ENCODE assay signal across 10 mouse cellular contexts in the genomic region with DNA sequence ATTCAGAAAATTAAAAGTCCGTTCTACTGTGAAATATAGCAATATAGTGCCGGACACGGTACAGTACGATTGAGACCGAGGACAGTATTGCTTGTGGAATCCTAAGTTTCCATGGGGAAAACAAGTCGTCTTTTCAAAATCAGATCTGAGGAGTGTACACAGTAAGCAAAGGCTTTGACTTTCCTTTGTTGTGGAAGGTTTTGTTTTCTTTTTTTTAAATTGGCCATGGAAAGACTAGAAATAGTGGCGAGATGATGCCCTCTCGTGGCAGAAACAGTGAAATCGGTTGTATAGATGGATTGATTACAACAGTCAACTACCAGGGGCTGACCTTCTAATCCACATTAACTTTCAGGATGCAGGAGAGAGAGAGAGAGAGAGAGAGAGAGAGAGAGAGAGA. TPM values are rescaled to one million over a fixed set of nuclear protein-coding genes. Genes with fewer than 3 reads are reported as not detected.
DNase-seq lines count a peak whose midpoint lies in the region; ATAC-seq and TF ChIP-seq lines count a peak whose summit lies in the region.
"Had no signal": no experiment of that assay in that cellular context is flagged by ENCODE, and none has a peak within 500 bp of the region (broad histone marks: within the 10 kb centered on the region; RNA-seq: fewer than 3 reads in every experiment).

No protein-coding gene starts in this region.

- TF ChIP-seq POLR2A in thymus, adult 2 months (IDR thresholded peaks at IDR 0.05; ENCODE audit: control insufficient read depth, extremely low read depth, insufficient read depth, low read length, poor library complexity) = no peak

- TF ChIP-seq CTCF in midbrain, postnatal 0 days (IDR thresholded peaks at IDR 0.05) = peak; percentile 82
- no peak for TF ChIP-seq CTCF in thymus, adult 2 months (IDR thresholded peaks at IDR 0.05; ENCODE audit: borderline replicate concordance, control insufficient read depth, extremely low read depth, insufficient read depth, low read length, poor library complexity)

- peak; percentile 20; the same call in 1 of the 2 replicates for ATAC-seq in forebrain, embryonic 12.5 days (ENCODE audit: low FRiP score)
- ATAC-seq in midbrain, postnatal 0 days (ENCODE audit: low FRiP score) = 0 out of 2 replicates have a peak, but pooled peaks have one; percentile 50
- ATAC-seq: Patski had no signal

- no peak overlapping the region for H3K4me3 ChIP-seq in heart, embryonic 10.5 days
- H3K4me3 ChIP-seq in forebrain, embryonic 12.5 days (replicated peaks) = no peak overlapping the region
- H3K4me3 ChIP-seq in midbrain, postnatal 0 days (ENCODE audit: low read depth, low read length) = no peak overlapping the region
- H3K4me3 ChIP-seq in thymus, adult 2 months (ENCODE audit: control insufficient read depth, insufficient read depth, low read length) = no peak overlapping the region
- H3K4me3 ChIP-seq: stomach, embryonic 15.5 days had no signal

- H3K9me3 ChIP-seq in heart, embryonic 10.5 days = no peaks in the 10 kb centered on the region
- no peaks in the 10 kb centered on the region for H3K9me3 ChIP-seq in forebrain, embryonic 12.5 days
- no peaks in the 10 kb centered on the region for H3K9me3 ChIP-seq in midbrain, postnatal 0 days (ENCODE audit: low read length)
- H3K9me3 ChIP-seq: stomach, embryonic 15.5 days had no signal

- peak; percentile 19 to 60 for DNase-seq in heart, adult 18-20 months
- DNase-seq in heart, embryonic 10.5 days (ENCODE audit: low spot score) = no peak
- DNase-seq in 3134 (ENCODE audit: extremely low read depth, insufficient read length, low spot score) = peak; percentile 31
- DNase-seq in adrenal gland, postnatal 25 days = peak; percentile 32
- peak; percentile 66 to 69 for DNase-seq in kidney, postnatal 4 days
- DNase-seq in midbrain, postnatal 0 days (ENCODE audit: low spot score) = peak; percentile 79
- no peak for DNase-seq in thymus, adult 2 months

- no peak overlapping the region for H3K27ac ChIP-seq in heart, embryonic 10.5 days
- H3K27ac ChIP-seq in forebrain, embryonic 12.5 days = no peak overlapping the region
- H3K27ac ChIP-seq in midbrain, postnatal 0 days (ENCODE audit: low read depth, low read length) = no peak overlapping the region
- H3K27ac ChIP-seq in thymus, adult 2 months (ENCODE audit: control insufficient read depth, insufficient read depth, low read length) = no peak overlapping the region
- H3K27ac ChIP-seq: stomach, embryonic 15.5 days had no signal

- H3K27me3 ChIP-seq in heart, embryonic 10.5 days (ENCODE audit: insufficient read depth, poor library complexity, severe bottlenecking) = no peaks in the 10 kb centered on the region
- H3K27me3 ChIP-seq in forebrain, embryonic 12.5 days = no peaks in the 10 kb centered on the region
- H3K27me3 ChIP-seq in midbrain, postnatal 0 days (ENCODE audit: insufficient read depth, low read length) = no peaks in the 10 kb centered on the region
- H3K27me3 ChIP-seq in thymus, adult 2 months (ENCODE audit: control insufficient read depth, insufficient read depth, low read length) = no peaks in the 10 kb centered on the region
- H3K27me3 ChIP-seq: Patski; stomach, embryonic 15.5 days had no signal

- no peaks in the 10 kb centered on the region for H3K36me3 ChIP-seq in heart, embryonic 10.5 days
- no peaks in the 10 kb centered on the region for H3K36me3 ChIP-seq in forebrain, embryonic 12.5 days (replicated peaks)
- H3K36me3 ChIP-seq in midbrain, postnatal 0 days (ENCODE audit: insufficient read depth, low read length) = 0 out of 2 replicates have a peak, but pooled peaks cover 2% of the 10 kb centered on the region
- H3K36me3 ChIP-seq in thymus, adult 2 months (ENCODE audit: control insufficient read depth, insufficient read depth, low read length) = no peaks in the 10 kb centered on the region
- H3K36me3 ChIP-seq: stomach, embryonic 15.5 days had no signal

- WGBS in heart, embryonic 10.5 days = 61% methylated on average over 9 of the region's 9 CpGs
- 67% methylated on average over 9 of the region's 9 CpGs for WGBS in forebrain, embryonic 12.5 days
- WGBS in midbrain, postnatal 0 days = 53% methylated on average over 9 of the region's 9 CpGs
- 67% methylated on average over 9 of the region's 9 CpGs for WGBS in thymus, adult 2 months

- no peak overlapping the region for H3K4me2 ChIP-seq in forebrain, embryonic 12.5 days
- no peak overlapping the region for H3K4me2 ChIP-seq in midbrain, postnatal 0 days (ENCODE audit: low read depth, low read length, poor library complexity, severe bottlenecking)
- H3K4me2 ChIP-seq: stomach, embryonic 15.5 days had no signal

- H3K4me1 ChIP-seq in heart, embryonic 10.5 days = no peaks in the 10 kb centered on the region
- no peaks in the 10 kb centered on the region for H3K4me1 ChIP-seq in forebrain, embryonic 12.5 days
- no peaks in the 10 kb centered on the region for H3K4me1 ChIP-seq in midbrain, postnatal 0 days (ENCODE audit: insufficient read depth, low read length)
- H3K4me1 ChIP-seq in thymus, adult 2 months (replicated peaks; ENCODE audit: control insufficient read depth, insufficient read depth, low read length) = no peaks in the 10 kb centered on the region
- H3K4me1 ChIP-seq: stomach, embryonic 15.5 days had no signal

- no peak overlapping the region for H3K9ac ChIP-seq in forebrain, embryonic 12.5 days
- H3K9ac ChIP-seq in midbrain, postnatal 0 days (replicated peaks; ENCODE audit: low read length, poor library complexity, severe bottlenecking) = no peak overlapping the region
- H3K9ac ChIP-seq: stomach, embryonic 15.5 days had no signal

RNA-seq across cellular contexts. Expression of a gene that starts 40.0 kb away (rescaled TPM):
- total RNA-seq in heart, adult 18-20 months (2021) = 10 to 100 TPM; 15.6 to 17.7 TPM
- polyA plus RNA-seq in heart, embryonic 10.5 days (2016; fragmentation: Nextera tagmentation; extraction: Ambion mirVana) = 8.8 and 11.1 TPM in 2 replicates
- total RNA-seq in adrenal gland, postnatal 25 days (2021) = 34.1 and 38.6 TPM in 2 replicates
- 25.5 and 25.9 TPM in 2 replicates for polyA plus RNA-seq in forebrain, embryonic 12.5 days (2016; fragmentation: Nextera tagmentation; extraction: Ambion mirVana)
- total RNA-seq in midbrain, postnatal 0 days (2014; rRNA removed) = 169 and 171 TPM in 2 replicates
- 110 and 117 TPM in 2 replicates for polyA plus RNA-seq in midbrain, postnatal 0 days (2015; fragmentation: Nextera tagmentation; extraction: Ambion mirVana)
- 8.7 and 12.4 TPM in 2 replicates for polyA plus RNA-seq in thymus, adult 2 months (2012; rRNA removed)

Comparison
In these comparisons a context has a peak if more than half of its experiments do, and no peak if none do; other contexts are left out.
1. DNase-seq: peak in heart, adult 18-20 months (2 of 2), 3134 (single experiment), adrenal gland, postnatal 25 days (single experiment), kidney, postnatal 4 days (2 of 2) and midbrain, postnatal 0 days (single experiment); none in heart, embryonic 10.5 days (single experiment) and thymus, adult 2 months (single experiment).